Mouse (Mus musculus): ENCODE results near the gene Styx.
"Not testable (repeated sequence)": the region's sequence is repeated elsewhere in the genome, so short reads cannot be mapped to it uniquely, and the experiment has no call there.

Gene Styx

DNA sequence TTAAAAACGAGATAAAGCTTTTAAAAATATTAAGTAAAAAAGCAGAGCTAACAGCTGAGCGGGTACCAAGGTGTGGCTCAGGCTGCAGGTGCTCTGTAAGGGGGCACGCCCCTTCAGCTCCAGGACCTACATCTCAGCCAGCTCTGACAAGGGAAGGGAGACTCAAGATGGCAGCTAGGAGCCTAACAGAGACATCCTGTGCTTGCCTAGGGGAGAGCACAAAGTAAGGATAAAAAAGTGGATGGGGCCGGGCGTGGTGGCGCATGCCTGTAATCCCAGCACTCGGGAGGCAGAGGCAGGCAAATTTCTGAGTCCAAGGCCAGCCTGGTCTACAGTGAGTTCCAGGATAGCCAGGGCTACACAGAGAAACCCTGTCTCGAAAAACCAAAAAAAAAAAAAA, 115.5 kb downstream of the Styx start:
- DNase-seq (ENCODE audit: low read depth), result not testable (repeated sequence)

DNA sequence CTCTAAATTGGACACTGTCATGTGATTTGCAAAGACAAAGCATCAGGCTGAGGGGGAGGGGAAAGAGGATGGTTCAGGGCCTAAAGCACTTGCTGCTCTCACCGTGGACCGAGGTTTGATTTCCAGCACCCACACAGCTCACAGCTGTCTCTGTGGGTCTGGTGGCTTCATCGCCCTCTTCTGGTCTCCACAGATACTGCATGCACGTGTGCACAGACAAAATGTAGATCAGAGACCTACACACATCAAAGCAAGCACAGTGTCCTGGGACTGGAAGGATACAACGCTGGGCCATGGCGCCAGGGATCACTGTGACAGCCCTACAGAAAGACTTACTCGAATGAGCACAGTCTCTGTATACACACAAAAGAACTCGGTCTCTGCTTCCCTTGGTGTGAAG, 118.6 kb downstream of the Styx start:
- no peak for DNase-seq (ENCODE audit: low read depth)

Measured in NIH3T3 (cell line).